Mouse (Mus musculus): ENCODE results near the gene Lbx2. TPM values are rescaled to one million over a fixed set of nuclear protein-coding genes. Genes with fewer than 3 reads are reported as not detected.

Gene Lbx2
- polyA plus RNA-seq, 1 experiment from 2014 or later = 0.45 TPM

GRCm38 (mm10) chr6:83118825-83119733 lies 32.9 kb downstream of the Lbx2 start:
- no peak for DNase-seq (ENCODE audit: low spot score)
- Histone ChIP-seq H3K27ac (replicated peaks) (peak overlapping the region; percentile 99), H3K4me3 (peak overlapping the region; percentile 83; the same call in 1 of the 2 replicates), H3K36me3 (replicated peaks) (peaks cover 41% of the 10 kb centered on the region), H3K27me3 (replicated peaks; ENCODE audit: low read depth, poor library complexity, severe bottlenecking) (no peaks in the 10 kb centered on the region), H3K4me1 (peaks cover 81% of the 10 kb centered on the region), H3K9me3 (no peaks in the 10 kb centered on the region)
- whole genome bisulfite sequencing = 85% methylated on average over 14 of the region's 14 CpGs

GRCm38 (mm10) chr6:83119734-83120051 lies 33.5 kb downstream of the Lbx2 start:
- peak; percentile 18 for DNase-seq (ENCODE audit: low spot score)
- H3K27ac ChIP-seq (replicated peaks) = peak overlapping the region; percentile 99

GRCm38 (mm10) chr6:83120930-83121862 lies 35.0 kb downstream of the Lbx2 start, which contains the start of gene Wbp1:
Wbp1 (minus strand) TSS chr6:83121559.
- DNase-seq (ENCODE audit: low spot score) = peak; percentile 96
- H3K4me1 ChIP-seq = peaks cover 81% of the 10 kb centered on the region
- H3K4me3 ChIP-seq = peak within 1 kb of the TSS; percentile 83
- H3K36me3 ChIP-seq (replicated peaks) = peaks cover 41% of the 10 kb centered on the region
- no peaks in the 10 kb centered on the region for H3K27me3 ChIP-seq (replicated peaks; ENCODE audit: low read depth, poor library complexity, severe bottlenecking)
- H3K27ac ChIP-seq (replicated peaks) = peak within 1 kb of the TSS; percentile 99
- under 1% methylated on average over 38 of the region's 38 CpGs for WGBS
- no peaks in the 10 kb centered on the region for H3K9me3 ChIP-seq

More at GRCm38 (mm10) chr6:83119734-83120051, 33.5 kb downstream of the Lbx2 start:
- H3K4me3 ChIP-seq = peak overlapping the region; percentile 83
- peaks cover 83% of the 10 kb centered on the region for H3K4me1 ChIP-seq
- no peaks in the 10 kb centered on the region for H3K27me3 ChIP-seq (replicated peaks; ENCODE audit: low read depth, poor library complexity, severe bottlenecking)
- no peaks in the 10 kb centered on the region for H3K9me3 ChIP-seq
- WGBS = 78% methylated on average over 7 of the region's 7 CpGs
- H3K36me3 ChIP-seq (replicated peaks) = peaks cover 41% of the 10 kb centered on the region

- 2% methylated on average over 52 of the region's 52 CpGs for WGBS
- H3K27me3 ChIP-seq (replicated peaks; ENCODE audit: low read depth, poor library complexity, severe bottlenecking) = no peaks in the 10 kb centered on the region
- H3K36me3 ChIP-seq (replicated peaks) = peaks cover 34% of the 10 kb centered on the region
- peak overlapping the region; percentile 83 for H3K4me3 ChIP-seq
- peak overlapping the region; percentile 99 for H3K27ac ChIP-seq (replicated peaks)
- DNase-seq (ENCODE audit: low spot score) = no peak
- H3K9me3 ChIP-seq = no peaks in the 10 kb centered on the region
- H3K4me1 ChIP-seq = peaks cover 72% of the 10 kb centered on the region
These were observed 35.9 kb downstream of the Lbx2 start for GRCm38 (mm10) chr6:83121863-83122710.

- Histone ChIP-seq H3K4me1 (peaks cover 63% of the 10 kb centered on the region), H3K36me3 (replicated peaks) (peaks cover 26% of the 10 kb centered on the region), H3K27ac (replicated peaks) (peak overlapping the region; percentile 99; the same call in 1 of the 2 replicates), H3K4me3 (peak overlapping the region; percentile 83), H3K27me3 (replicated peaks; ENCODE audit: low read depth, poor library complexity, severe bottlenecking) (no peaks in the 10 kb centered on the region), H3K9me3 (no peaks in the 10 kb centered on the region)
- no peak for DNase-seq (ENCODE audit: low spot score)
- 79% methylated on average over 5 of the region's 5 CpGs for WGBS
These were observed 36.8 kb downstream of the Lbx2 start for GRCm38 (mm10) chr6:83122961-83123360.

- peak; percentile 93 for DNase-seq (ENCODE audit: low spot score)
- Histone ChIP-seq H3K4me3 (peak overlapping the region; percentile 83), H3K4me1 (peaks cover 47% of the 10 kb centered on the region), H3K36me3 (replicated peaks) (peaks cover 6% of the 10 kb centered on the region), H3K9me3 (no peaks in the 10 kb centered on the region), H3K27ac (replicated peaks) (peak overlapping the region; percentile 88), H3K27me3 (replicated peaks; ENCODE audit: low read depth, poor library complexity, severe bottlenecking) (no peaks in the 10 kb centered on the region)
- WGBS = under 1% methylated on average over 30 of the region's 30 CpGs
These were observed 38.7 kb downstream of the Lbx2 start for GRCm38 (mm10) chr6:83124851-83125312.

- WGBS = 28% methylated on average over 5 of the region's 5 CpGs
- Histone ChIP-seq H3K9me3 (no peaks in the 10 kb centered on the region), H3K27ac (replicated peaks) (peak within 1 kb of the TSS; percentile 88), H3K36me3 (replicated peaks) (0 out of 2 replicates have a peak, but pooled peaks cover 3% of the 10 kb centered on the region), H3K4me1 (peaks cover 42% of the 10 kb centered on the region), H3K27me3 (replicated peaks; ENCODE audit: low read depth, poor library complexity, severe bottlenecking) (no peaks in the 10 kb centered on the region), H3K4me3 (peak within 1 kb of the TSS; percentile 83)
- DNase-seq (ENCODE audit: low spot score) = no peak
These were observed 39.2 kb downstream of the Lbx2 start, which contains the start of gene Ino80b for GRCm38 (mm10) chr6:83125331-83125730. Ino80b (minus strand) TSS chr6:83125431.

GRCm38 (mm10) chr6:83127419-83127818 lies 41.3 kb downstream of the Lbx2 start:
- WGBS = 96% methylated on average over 5 of the region's 5 CpGs

GRCm38 (mm10) chr6:83131469-83132034 lies 45.4 kb downstream of the Lbx2 start:
- no peak for DNase-seq (ENCODE audit: low spot score)
- H3K27me3 ChIP-seq (replicated peaks; ENCODE audit: low read depth, poor library complexity, severe bottlenecking) = peaks cover 14% of the 10 kb centered on the region
- peaks cover 30% of the 10 kb centered on the region for H3K4me1 ChIP-seq
- H3K36me3 ChIP-seq (replicated peaks) = no peaks in the 10 kb centered on the region; the same call in 1 of the 2 replicates
- H3K27ac ChIP-seq (replicated peaks) = no peak overlapping the region
- no peaks in the 10 kb centered on the region for H3K9me3 ChIP-seq
- no peak overlapping the region for H3K4me3 ChIP-seq
- WGBS = 84% methylated on average over 6 of the region's 6 CpGs

More at GRCm38 (mm10) chr6:83127419-83127818, 41.3 kb downstream of the Lbx2 start:
- Histone ChIP-seq H3K27ac (replicated peaks) (no peak overlapping the region), H3K9me3 (no peaks in the 10 kb centered on the region), H3K4me3 (no peak overlapping the region), H3K4me1 (peaks cover 29% of the 10 kb centered on the region), H3K27me3 (replicated peaks; ENCODE audit: low read depth, poor library complexity, severe bottlenecking) (no peaks in the 10 kb centered on the region), H3K36me3 (replicated peaks) (0 out of 2 replicates have a peak, but pooled peaks cover 3% of the 10 kb centered on the region)
- no peak for DNase-seq (ENCODE audit: low spot score)

GRCm38 (mm10) chr6:83132176-83132919 lies 46.2 kb downstream of the Lbx2 start:
- no peaks in the 10 kb centered on the region; the same call in 1 of the 2 replicates for H3K36me3 ChIP-seq (replicated peaks)

GRCm38 (mm10) chr6:83134226-83134625 lies 48.1 kb downstream of the Lbx2 start:
- Histone ChIP-seq H3K27me3 (replicated peaks; ENCODE audit: low read depth, poor library complexity, severe bottlenecking) (peaks cover 14% of the 10 kb centered on the region), H3K4me1 (peaks cover 57% of the 10 kb centered on the region), H3K4me3 (no peak overlapping the region), H3K27ac (replicated peaks) (no peak overlapping the region), H3K36me3 (replicated peaks) (no peaks in the 10 kb centered on the region; the same call in 1 of the 2 replicates), H3K9me3 (no peaks in the 10 kb centered on the region)
- no peak for DNase-seq (ENCODE audit: low spot score)
- WGBS = 71% methylated on average over 3 of the region's 3 CpGs

More at GRCm38 (mm10) chr6:83132176-83132919, 46.2 kb downstream of the Lbx2 start:
- Histone ChIP-seq H3K4me3 (no peak overlapping the region), H3K27ac (replicated peaks) (no peak overlapping the region), H3K27me3 (replicated peaks; ENCODE audit: low read depth, poor library complexity, severe bottlenecking) (peaks cover 14% of the 10 kb centered on the region), H3K4me1 (peaks cover 38% of the 10 kb centered on the region), H3K9me3 (no peaks in the 10 kb centered on the region)
- DNase-seq (ENCODE audit: low spot score) = no peak
- WGBS = 92% methylated on average over 9 of the region's 9 CpGs

Data from embryonic facial prominence, embryonic 10.5 days (tissue).